Mouse (Mus musculus) Patski (cell line): ENCODE measurements at regions not wholly inside any gene's neighbourhood (a gene's known extent, or its start where the extent isn't known, plus 50 kb on each side); places are given as distances from the start of the nearest gene placed in this dataset.

ENCODE experiments used
- ATAC-seq: fragments of 100-300 bp; one replicate; pipeline ENCODE4 v1.8.0; 2021
- CTCF ChIA-PET: fragments of 350-600 bp; sonication (Branson Sonifier 250); formaldehyde crosslinking; loops from one replicate; lab custom pipeline; 2022; ENCODE audit warnings: inconsistent platforms; lab: Charles Lee
- POLR2A ChIA-PET: fragments of 350-600 bp; sonication (Branson Sonifier 250); formaldehyde crosslinking; loops from one replicate; lab custom pipeline; 2022; ENCODE audit warnings: antibody characterized with exemption, inconsistent platforms; lab: Charles Lee
- DNase-seq: peaks from one replicate; pipeline ENCODE4 v3.0.0-alpha.2; 2011; ENCODE audit warnings: low read depth, low spot score
- H3K27me3 ChIP-seq: fragments of 371-371 bp; one replicate; pipeline ENCODE4 v1.5.1; 2021
- CTCF ChIP-seq: fragments of 100-300 bp; IDR thresholded peaks from one replicate; pipeline ENCODE4 v1.5.1; 2021
- in situ Hi-C: fragments of 300-500 bp; cut with MboI; formaldehyde crosslinking; loops from 3 replicates; pipeline ENCODE4 v1.11.1; 2018; ENCODE audit warnings: low pct_unique_long_range_greater_than_20kb, mixed read lengths

- DNase-seq (no peak), ATAC-seq (no peak)
- CTCF ChIA-PET = no interaction called here
- TF ChIP-seq CTCF = no peak
- in situ Hi-C loops = no loop called here
- POLR2A ChIA-PET = interaction anchor here (1.0 kb wide), 1 partner anchor 10 kb away, joined by 4 read pairs; no protein-coding TSS in a partner anchor
- no peaks in the 10 kb centered on the region for H3K27me3 ChIP-seq
These were observed 102.7 kb downstream of the Cd83 start for GRCm38 (mm10) chr13:43887284-43887683.

GRCm38 (mm10) chr13:43891928-43892327 is 107.4 kb downstream of the Cd83 start:
- TF ChIP-seq CTCF = no peak
- in situ Hi-C loops = no loop called here

GRCm38 (mm10) chr13:43895990-43896389 is 111.4 kb downstream of the Cd83 start:
- DNase-seq (no peak), ATAC-seq (no peak)
- no peak for TF ChIP-seq CTCF
- H3K27me3 ChIP-seq = no peaks in the 10 kb centered on the region
- POLR2A ChIA-PET = no interaction called here
- in situ Hi-C loops = no loop called here
- CTCF ChIA-PET = no interaction called here

More at GRCm38 (mm10) chr13:43891928-43892327, 107.4 kb downstream of the Cd83 start:
- no peaks in the 10 kb centered on the region for H3K27me3 ChIP-seq
- DNase-seq (no peak), ATAC-seq (no peak)
- ChIA-PET POLR2A (interaction anchor here (0.6 kb wide), 1 partner anchor 354 kb away, joined by 4 read pairs; no protein-coding TSS in a partner anchor), CTCF (no interaction called here)

- TF ChIP-seq CTCF = no peak
These were observed 112.5 kb downstream of the Cd83 start for GRCm38 (mm10) chr13:43897046-43897445.

GRCm38 (mm10) chr13:43898555-43899258 is 114.1 kb downstream of the Cd83 start:
- in situ Hi-C loops = no loop called here
- ATAC-seq (no peak), DNase-seq (no peak)
- TF ChIP-seq CTCF = no peak
- POLR2A ChIA-PET = no interaction called here
- CTCF ChIA-PET = no interaction called here
- H3K27me3 ChIP-seq = no peaks in the 10 kb centered on the region

More at GRCm38 (mm10) chr13:43897046-43897445, 112.5 kb downstream of the Cd83 start:
- POLR2A ChIA-PET = interaction anchor here (0.7 kb wide), 1 partner anchor 10 kb away, joined by 4 read pairs; no protein-coding TSS in a partner anchor
- in situ Hi-C loops = no loop called here
- DNase-seq (no peak), ATAC-seq (no peak)
- CTCF ChIA-PET = no interaction called here
- no peaks in the 10 kb centered on the region for H3K27me3 ChIP-seq

GRCm38 (mm10) chr13:43900115-43900514 is 115.5 kb downstream of the Cd83 start:
- DNase-seq (no peak), ATAC-seq (no peak)
- H3K27me3 ChIP-seq = no peaks in the 10 kb centered on the region
- POLR2A ChIA-PET = interaction anchor here (0.6 kb wide), 1 partner anchor 11 kb away, joined by 4 read pairs; no protein-coding TSS in a partner anchor
- CTCF ChIA-PET = no interaction called here
- in situ Hi-C loops = no loop called here
- TF ChIP-seq CTCF = no peak

- no peaks in the 10 kb centered on the region for H3K27me3 ChIP-seq
- ATAC-seq = no peak
- no peak for TF ChIP-seq CTCF
- no peak for DNase-seq
- POLR2A ChIA-PET = no interaction called here
- CTCF ChIA-PET = no interaction called here
- in situ Hi-C loops = no loop called here
These were observed 116.2 kb downstream of the Cd83 start for GRCm38 (mm10) chr13:43900758-43901157.

DNA sequence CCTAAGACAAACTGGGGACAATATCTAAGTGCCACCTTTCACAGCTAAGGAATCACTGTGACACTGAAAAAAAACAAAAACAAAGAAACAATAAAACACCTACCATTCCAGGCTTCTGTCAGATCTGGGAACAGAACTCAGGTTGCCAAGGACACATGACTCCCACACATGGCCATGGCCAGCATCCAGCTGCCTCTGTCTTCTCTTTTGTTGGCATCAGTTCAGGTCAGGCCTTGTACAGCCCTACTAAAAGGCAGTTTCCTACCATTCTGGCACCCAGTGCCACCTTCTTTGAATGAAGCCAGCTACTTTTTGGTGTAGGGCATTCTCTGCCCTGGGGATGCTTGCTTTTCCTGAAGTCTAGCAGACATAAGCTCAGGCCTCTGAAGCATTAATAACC is 118.8 kb downstream of the Cd83 start:
- ChIA-PET CTCF (interaction anchor here (1.1 kb wide), 1 partner anchor 23 kb away, joined by 4 read pairs; no protein-coding TSS in a partner anchor), POLR2A (no interaction called here)
- no peak for DNase-seq
- no peaks in the 10 kb centered on the region for H3K27me3 ChIP-seq
- in situ Hi-C loops = no loop called here
- no peak for ATAC-seq
- TF ChIP-seq CTCF = no peak

GRCm38 (mm10) chr13:43904291-43904690 is 119.7 kb downstream of the Cd83 start:
- no peak for TF ChIP-seq CTCF
- in situ Hi-C loops = no loop called here
- ChIA-PET CTCF (no interaction called here), POLR2A (no interaction called here)
- ATAC-seq (no peak), DNase-seq (no peak)
- H3K27me3 ChIP-seq = no peaks in the 10 kb centered on the region

DNA sequence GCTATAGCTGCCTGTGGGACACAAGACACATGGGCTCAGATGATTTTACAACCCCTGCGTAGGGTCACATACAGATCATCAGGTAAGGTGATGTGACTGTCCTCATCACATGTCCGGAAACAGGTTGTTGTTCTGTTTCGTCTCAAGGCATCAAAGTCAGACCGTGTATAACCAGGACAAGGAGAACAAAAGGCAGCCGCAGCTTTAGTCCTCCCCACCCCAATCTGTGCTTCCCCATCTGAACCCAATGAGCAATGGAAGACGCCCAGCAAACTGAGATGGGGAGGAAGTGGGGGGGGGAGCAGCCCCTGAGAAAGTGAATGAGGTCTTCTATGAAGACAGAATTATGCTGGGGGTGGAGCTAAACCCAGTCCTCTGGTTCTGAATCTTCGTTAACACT is 121.7 kb downstream of the Cd83 start:
- in situ Hi-C loops = no loop called here
- ChIA-PET CTCF (no interaction called here), POLR2A (no interaction called here)
- no peak for TF ChIP-seq CTCF
- DNase-seq (no peak), ATAC-seq (no peak)
- H3K27me3 ChIP-seq = no peaks in the 10 kb centered on the region

- DNase-seq (no peak), ATAC-seq (no peak)
- no peak for TF ChIP-seq CTCF
- no peaks in the 10 kb centered on the region for H3K27me3 ChIP-seq
- in situ Hi-C loops = no loop called here
- ChIA-PET CTCF (interaction anchor here (1.4 kb wide), 1 partner anchor 14 kb away, joined by 3 read pairs; no protein-coding TSS in a partner anchor), POLR2A (no interaction called here)
These were observed 122.8 kb downstream of the Cd83 start for GRCm38 (mm10) chr13:43907425-43907824.
